Mouse (Mus musculus): ENCODE measurements around the gene Zkscan4.
A peak's percentile ranks its signal among the peaks of the same experiment; 100 is the strongest.
"Not testable (repeated sequence)": the region's sequence is repeated elsewhere in the genome, so short reads cannot be mapped to it uniquely, and the experiment has no call there.

Gene Zkscan4

GRCm38 (mm10) chr13:21478759-21479670, at the start of gene Zkscan4, which contains the start of gene Gm10065:
Zkscan4 (plus strand) TSS chr13:21478907.
Gm10065 (minus strand) TSS chr13:21479441.
- DNase-seq (ENCODE audit: extremely low spot score, low spot score): peak; percentile 75

DNA sequence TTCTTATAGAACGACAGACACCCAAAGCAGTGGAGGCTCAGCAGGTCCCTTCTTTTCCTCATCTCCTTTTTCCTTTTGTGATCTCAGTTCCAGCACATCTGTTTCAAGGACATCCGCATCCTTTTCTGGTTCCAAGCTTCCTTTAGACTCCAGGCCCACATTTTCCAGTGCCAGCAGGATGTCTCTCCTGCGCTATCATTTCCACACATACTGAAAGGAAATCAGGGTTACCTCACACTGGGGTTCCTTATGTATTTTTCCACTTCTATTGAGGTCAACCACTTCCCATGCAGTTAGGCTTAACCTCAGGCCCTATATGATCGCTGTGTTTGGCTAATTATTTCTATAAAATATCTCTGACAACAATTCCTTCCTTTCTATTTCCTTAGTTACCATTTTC, 43.2 kb upstream of the Zkscan4 start:
- DNase-seq (ENCODE audit: extremely low spot score, low spot score): no peak

GRCm38 (mm10) chr13:21440503-21441206, 38.1 kb upstream of the Zkscan4 start, which contains the start of gene Pgbd1:
Pgbd1 (minus strand) TSS chr13:21441058.
- DNase-seq (ENCODE audit: extremely low spot score, low spot score): peak; percentile 76

- DNase-seq (ENCODE audit: extremely low spot score, low spot score): no peak
Observed at GRCm38 (mm10) chr13:21441207-21441572, 37.5 kb upstream of the Zkscan4 start.

DNA sequence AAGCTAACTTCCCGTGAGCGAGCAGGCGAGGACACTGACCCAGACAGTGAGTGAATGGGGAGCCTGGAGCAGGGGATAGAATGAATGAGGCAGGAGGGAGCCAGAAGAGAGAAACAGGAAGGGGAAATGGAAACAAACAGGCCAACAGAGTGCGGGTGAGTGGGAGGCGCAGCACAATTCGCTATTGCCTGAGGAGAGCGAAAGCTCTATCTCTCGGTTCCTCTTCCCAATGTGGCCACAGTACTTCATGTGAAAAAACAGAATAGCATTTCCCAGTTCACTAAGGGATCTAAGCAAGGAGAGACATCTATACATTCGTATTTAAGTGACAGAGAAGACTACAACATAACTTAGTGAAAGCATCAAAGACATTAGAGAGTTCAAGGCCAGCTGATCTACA, 31.9 kb upstream of the Zkscan4 start:
- no peak for DNase-seq (ENCODE audit: extremely low spot score, low spot score)

- no peak for DNase-seq (ENCODE audit: extremely low spot score, low spot score)
Observed at GRCm38 (mm10) chr13:21447856-21448614, 30.7 kb upstream of the Zkscan4 start.

DNA sequence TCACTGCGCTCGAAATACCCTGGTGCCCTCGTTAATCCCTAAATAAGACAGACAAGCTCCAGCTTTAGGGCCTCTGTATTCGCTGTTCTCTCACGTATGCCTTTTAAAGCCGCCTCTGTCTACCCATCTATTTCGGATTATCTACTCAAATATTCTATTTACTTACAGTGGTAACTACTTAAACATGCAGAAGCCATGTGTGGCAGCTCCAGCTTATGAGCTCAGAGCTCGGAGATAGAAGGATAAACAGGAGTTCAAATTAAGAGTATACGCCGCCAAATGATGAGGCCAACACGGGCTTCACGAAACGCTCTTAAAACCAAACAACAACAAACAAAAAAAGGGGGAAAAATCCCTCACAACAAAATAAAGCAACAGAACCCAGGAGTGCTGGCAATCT, 25.7 kb upstream of the Zkscan4 start:
- no peak for DNase-seq (ENCODE audit: extremely low spot score, low spot score)

GRCm38 (mm10) chr13:21453449-21453848, 25.3 kb upstream of the Zkscan4 start, which contains the start of gene Zscan26:
Zscan26 (minus strand) TSS chr13:21453730.
- peak; percentile 91 for DNase-seq (ENCODE audit: extremely low spot score, low spot score)

DNA sequence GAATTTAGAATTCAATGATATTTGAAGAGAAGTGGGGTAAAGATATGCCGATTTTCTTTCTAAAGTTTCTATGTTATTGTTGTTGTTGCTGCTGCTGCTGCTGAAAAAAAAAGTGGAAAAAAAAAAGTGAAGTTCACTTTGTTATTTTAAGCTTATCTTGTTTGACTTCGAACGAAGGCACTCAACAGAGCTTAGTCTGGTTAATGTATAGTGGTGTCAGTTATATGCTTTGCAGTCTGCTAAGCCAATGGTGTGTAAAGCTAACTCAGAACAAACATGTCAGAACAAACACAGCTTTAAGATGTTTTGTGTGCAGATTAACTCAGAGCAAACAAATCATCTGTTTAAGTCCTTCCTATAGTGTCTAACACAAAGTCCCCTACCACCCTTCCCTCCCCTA, 24.6 kb upstream of the Zkscan4 start:
- no peak for DNase-seq (ENCODE audit: extremely low spot score, low spot score)

DNA sequence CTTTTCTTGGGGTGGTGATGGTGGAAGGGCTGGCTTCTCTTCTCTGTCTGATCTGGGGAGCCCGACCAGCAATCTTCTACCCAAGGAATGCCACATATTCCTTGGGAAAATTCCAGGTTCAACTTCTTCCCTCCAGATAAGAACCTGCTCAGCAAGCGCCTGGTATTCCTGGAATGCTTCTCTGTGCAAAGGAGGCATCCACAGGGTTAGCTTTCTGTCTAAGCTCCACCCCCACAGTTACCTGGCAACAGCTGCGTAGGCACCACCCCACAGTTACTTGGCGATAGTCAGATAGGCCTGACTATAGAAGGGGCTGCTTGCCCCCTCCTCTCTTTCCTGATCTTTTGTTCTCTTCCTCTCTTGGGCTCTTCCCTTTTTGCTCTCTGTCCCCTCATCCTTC, 22.4 kb upstream of the Zkscan4 start:
- no peak for DNase-seq (ENCODE audit: extremely low spot score, low spot score)

DNA sequence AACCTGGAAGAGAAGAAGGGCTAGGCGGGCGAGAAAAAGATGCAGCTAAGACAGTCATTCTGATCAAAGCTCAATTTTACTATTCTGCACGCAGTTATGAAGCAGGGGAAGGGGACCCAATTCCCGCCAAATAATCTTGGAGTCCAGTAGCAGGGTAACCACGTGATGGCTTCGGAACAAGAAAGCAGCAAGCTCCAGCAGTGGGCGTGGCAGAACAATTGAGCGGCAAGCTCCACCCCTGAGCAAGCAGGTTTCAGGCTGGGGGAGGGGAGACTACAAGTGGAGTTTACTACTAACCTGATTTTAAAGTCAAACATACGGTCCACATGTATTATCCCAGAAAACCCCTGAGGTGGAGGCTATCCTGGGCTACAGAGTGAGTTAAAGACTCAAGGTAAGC, 16.2 kb upstream of the Zkscan4 start:
- not testable (repeated sequence) for DNase-seq (ENCODE audit: extremely low spot score, low spot score)

GRCm38 (mm10) chr13:21467336-21467735, 11.4 kb upstream of the Zkscan4 start:
- no peak for DNase-seq (ENCODE audit: extremely low spot score, low spot score)

DNA sequence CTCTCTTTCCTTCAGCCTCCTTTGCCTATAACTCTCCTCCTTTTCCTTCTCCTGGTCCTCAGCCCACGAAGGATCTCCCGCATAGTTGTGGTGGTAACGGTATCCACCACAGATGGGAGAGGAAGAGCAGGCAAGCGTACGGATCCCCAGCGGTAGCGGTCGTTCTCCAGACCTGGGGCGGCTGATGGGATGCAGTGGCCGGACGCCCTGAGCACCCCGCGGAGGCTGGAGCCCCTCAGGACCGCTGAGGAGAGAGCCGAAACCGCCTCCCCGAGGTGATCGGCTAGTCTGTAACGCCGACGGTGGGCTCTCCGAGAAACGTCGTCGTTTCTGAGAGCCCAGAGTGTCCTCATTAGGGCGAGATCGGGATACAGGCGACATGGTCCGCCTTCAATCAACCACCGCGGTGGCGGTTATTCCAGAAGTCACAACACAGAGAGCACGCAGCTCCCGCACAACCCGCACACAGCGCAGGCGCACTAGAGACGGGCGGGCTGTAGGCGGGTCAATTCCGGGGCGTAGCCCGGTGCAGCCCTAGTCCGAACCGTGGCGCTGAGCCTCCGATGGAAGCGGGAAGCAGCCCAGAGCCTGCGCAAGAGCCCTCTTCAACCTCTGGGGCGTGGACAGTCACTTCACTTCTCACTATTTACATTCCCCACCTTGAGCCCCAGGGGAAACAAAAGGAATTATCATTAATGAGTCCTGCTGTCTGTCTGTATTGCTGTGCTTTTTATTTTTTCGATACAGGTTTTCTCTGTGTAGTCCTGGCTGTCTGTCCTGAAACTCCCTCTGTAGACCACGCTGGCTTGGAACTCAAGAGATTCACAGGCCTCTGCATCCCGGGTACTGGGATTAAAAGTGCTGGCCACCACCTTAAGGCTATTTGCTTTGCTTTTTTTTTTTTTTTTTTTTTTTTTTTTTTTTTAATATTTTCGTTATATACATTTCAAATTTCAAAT, 10.4 kb upstream of the Zkscan4 start, which contains the start of gene Nkapl:
Nkapl (minus strand) TSS at position 449 of the 959 bp plus-strand sequence.
- peak; percentile 88 for DNase-seq (ENCODE audit: extremely low spot score, low spot score)

- no peak for DNase-seq (ENCODE audit: extremely low spot score, low spot score)
Observed at GRCm38 (mm10) chr13:21469097-21469496, 9.6 kb upstream of the Zkscan4 start.

GRCm38 (mm10) chr13:21472427-21472826, 6.3 kb upstream of the Zkscan4 start:
- no peak for DNase-seq (ENCODE audit: extremely low spot score, low spot score)

DNA sequence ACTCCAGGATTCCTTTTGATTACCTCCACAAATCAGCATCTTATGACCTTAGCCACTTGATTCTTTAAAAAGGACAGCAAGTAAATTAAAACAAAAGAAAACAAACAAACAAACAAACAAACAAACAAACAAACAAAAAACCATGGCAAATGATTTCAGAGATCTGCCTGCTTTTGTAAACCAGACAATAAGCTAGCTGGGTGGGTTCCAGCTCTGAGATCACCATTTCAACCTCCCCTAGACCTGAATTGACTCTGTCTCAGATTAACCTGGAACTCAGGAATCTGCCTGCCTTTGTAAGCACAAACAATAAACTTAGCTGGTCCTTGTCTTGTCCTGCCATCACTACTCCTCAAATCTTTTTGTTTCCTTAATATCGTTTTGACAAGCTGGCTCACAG, 8.2 kb downstream of the Zkscan4 start:
- no peak for DNase-seq (ENCODE audit: extremely low spot score, low spot score)

- DNase-seq (ENCODE audit: extremely low spot score, low spot score): no peak
Observed at GRCm38 (mm10) chr13:21492847-21493246, 14.1 kb downstream of the Zkscan4 start.

GRCm38 (mm10) chr13:21495080-21495479, 16.4 kb downstream of the Zkscan4 start, which contains the start of gene AK157302:
AK157302 (plus strand) TSS chr13:21495223.
- DNase-seq (ENCODE audit: extremely low spot score, low spot score): no peak

DNA sequence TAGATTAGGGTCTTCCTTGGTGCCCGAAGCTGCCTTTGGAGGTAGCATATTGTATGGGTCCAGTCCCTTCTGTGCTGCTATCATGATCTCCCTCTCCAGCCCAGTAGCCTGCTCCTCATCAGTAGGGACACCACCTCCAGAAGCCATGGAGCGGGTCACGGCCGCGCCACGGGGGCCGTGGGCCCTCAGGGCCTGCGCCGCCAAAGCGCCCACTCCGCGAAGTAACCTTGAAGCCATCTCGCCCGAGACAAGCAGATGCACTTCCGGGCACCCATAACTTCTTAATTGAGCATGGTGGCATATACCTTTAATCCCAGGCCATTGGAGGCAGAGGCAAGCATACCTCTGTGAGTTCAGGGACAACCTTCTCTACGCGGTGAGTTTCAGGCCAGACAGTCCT, 22.5 kb downstream of the Zkscan4 start, which contains the start of gene Gm11273:
Gm11273 (minus strand) TSS at position 237 of the 400 bp plus-strand sequence.
- not testable (repeated sequence) for DNase-seq (ENCODE audit: extremely low spot score, low spot score)

GRCm38 (mm10) chr13:21502296-21502695, 23.6 kb downstream of the Zkscan4 start:
- no peak for DNase-seq (ENCODE audit: extremely low spot score, low spot score)
